Mouse (Mus musculus): ENCODE data around the gene Tacc2. TPM values are rescaled to one million over a fixed set of nuclear protein-coding genes. Genes with fewer than 3 reads are reported as not detected.

The Tacc2 gene
- polyA plus RNA-seq, 1 experiment from 2014 or later, result 19.8 TPM

- no peak for DNase-seq (ENCODE audit: low spot score)
- no peaks in the 10 kb centered on the region for H3K9me3 ChIP-seq (ENCODE audit: low read length)
- TF ChIP-seq CTCF (IDR thresholded peaks at IDR 0.05) (no peak), EP300 (IDR thresholded peaks at IDR 0.05) (no peak)
- H3K4me1 ChIP-seq (ENCODE audit: insufficient read depth, low read depth, low read length), result no peaks in the 10 kb centered on the region
- no peak overlapping the region for H3K4me3 ChIP-seq (ENCODE audit: low read depth, low read length)
- no peaks in the 10 kb centered on the region for H3K27me3 ChIP-seq (replicated peaks; ENCODE audit: insufficient read depth, low read length)
- WGBS, result 71% methylated on average over 4 of the region's 4 CpGs
- no peak overlapping the region for H3K4me2 ChIP-seq (replicated peaks; ENCODE audit: low read depth, low read length)
- ATAC-seq, result no peak
- no peaks in the 10 kb centered on the region for H3K36me3 ChIP-seq (ENCODE audit: insufficient read depth, low read length)
- H3K9ac ChIP-seq (replicated peaks; ENCODE audit: low read depth), result no peak overlapping the region
- no peak overlapping the region for H3K27ac ChIP-seq (ENCODE audit: low read length)
Measured at GRCm38 (mm10) chr7:130622359-130622758, 45.1 kb downstream of the Tacc2 start.

DNA sequence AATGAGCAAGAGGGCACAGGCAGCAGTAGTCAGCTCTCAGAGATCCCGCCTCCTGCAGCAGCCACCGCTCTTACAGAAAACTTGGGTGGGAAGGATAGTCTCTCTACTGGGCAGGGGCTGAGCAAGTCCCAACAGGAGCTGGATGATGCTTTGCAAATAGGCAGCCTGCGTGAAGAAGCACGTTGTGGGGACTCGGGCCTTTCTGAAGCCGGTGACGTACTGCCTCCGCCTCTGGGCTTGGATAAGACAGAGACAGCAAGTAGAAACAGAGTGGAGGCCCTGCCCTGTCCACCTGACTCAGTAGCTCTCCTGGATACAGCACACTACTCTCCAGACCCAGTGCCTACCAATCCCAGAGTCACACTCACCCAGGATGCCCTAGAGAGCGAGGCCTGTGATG, 47.1 kb downstream of the Tacc2 start:
- no peaks in the 10 kb centered on the region for H3K9me3 ChIP-seq (ENCODE audit: low read length)
- no peaks in the 10 kb centered on the region for H3K36me3 ChIP-seq (ENCODE audit: insufficient read depth, low read length)
- TF ChIP-seq CTCF (IDR thresholded peaks at IDR 0.05) (no peak), EP300 (IDR thresholded peaks at IDR 0.05) (no peak)
- 92% methylated on average over 9 of the region's 9 CpGs for WGBS
- no peaks in the 10 kb centered on the region for H3K27me3 ChIP-seq (replicated peaks; ENCODE audit: insufficient read depth, low read length)
- no peak overlapping the region for H3K4me3 ChIP-seq (ENCODE audit: low read depth, low read length)
- no peak for ATAC-seq
- no peak overlapping the region for H3K9ac ChIP-seq (replicated peaks; ENCODE audit: low read depth)
- no peak overlapping the region for H3K4me2 ChIP-seq (replicated peaks; ENCODE audit: low read depth, low read length)
- H3K4me1 ChIP-seq (ENCODE audit: insufficient read depth, low read depth, low read length), result no peaks in the 10 kb centered on the region
- H3K27ac ChIP-seq (ENCODE audit: low read length), result no peak overlapping the region
- no peak for DNase-seq (ENCODE audit: low spot score)

DNA sequence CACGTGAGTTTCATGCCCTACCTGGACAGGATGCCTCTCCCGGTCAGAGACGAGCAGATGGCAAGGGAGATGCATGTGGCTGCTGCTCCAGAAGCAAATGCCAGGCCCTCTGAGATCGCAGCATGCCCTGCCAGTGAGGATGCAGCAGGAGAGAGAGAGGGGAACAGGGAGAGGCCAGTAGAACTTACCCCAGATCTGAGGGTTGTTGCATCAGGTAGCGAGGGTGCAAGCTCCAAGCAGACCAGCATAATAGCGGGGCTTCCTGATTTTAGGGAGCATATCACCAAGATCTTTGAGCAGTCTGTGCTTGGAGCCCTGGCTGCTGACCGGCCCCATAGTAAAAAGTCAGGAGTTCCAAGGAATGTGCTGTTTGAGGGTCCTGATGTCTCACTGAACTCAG, 48.1 kb downstream of the Tacc2 start:
- no peak for DNase-seq (ENCODE audit: low spot score)
- no peak for ATAC-seq
- Histone ChIP-seq H3K4me1 (ENCODE audit: insufficient read depth, low read depth, low read length) (no peaks in the 10 kb centered on the region), H3K9ac (replicated peaks; ENCODE audit: low read depth) (no peak overlapping the region), H3K9me3 (ENCODE audit: low read length) (no peaks in the 10 kb centered on the region), H3K36me3 (ENCODE audit: insufficient read depth, low read length) (no peaks in the 10 kb centered on the region), H3K4me2 (replicated peaks; ENCODE audit: low read depth, low read length) (no peak overlapping the region), H3K27me3 (replicated peaks; ENCODE audit: insufficient read depth, low read length) (no peaks in the 10 kb centered on the region), H3K27ac (ENCODE audit: low read length) (no peak overlapping the region), H3K4me3 (ENCODE audit: low read depth, low read length) (no peak overlapping the region)
- WGBS, result 82% methylated on average over 7 of the region's 7 CpGs
- TF ChIP-seq EP300 (IDR thresholded peaks at IDR 0.05), result no peak
- no peak for TF ChIP-seq CTCF (IDR thresholded peaks at IDR 0.05)

GRCm38 (mm10) chr7:130628601-130629000, 51.4 kb downstream of the Tacc2 start:
- Histone ChIP-seq H3K4me2 (replicated peaks; ENCODE audit: low read depth, low read length) (no peak overlapping the region), H3K27ac (ENCODE audit: low read length) (no peak overlapping the region), H3K4me1 (ENCODE audit: insufficient read depth, low read depth, low read length) (no peaks in the 10 kb centered on the region), H3K9me3 (ENCODE audit: low read length) (no peaks in the 10 kb centered on the region), H3K9ac (replicated peaks; ENCODE audit: low read depth) (no peak overlapping the region), H3K36me3 (ENCODE audit: insufficient read depth, low read length) (no peaks in the 10 kb centered on the region), H3K27me3 (replicated peaks; ENCODE audit: insufficient read depth, low read length) (no peaks in the 10 kb centered on the region), H3K4me3 (ENCODE audit: low read depth, low read length) (no peak overlapping the region)
- DNase-seq (ENCODE audit: low spot score), result no peak
- no peak for ATAC-seq
- no peak for TF ChIP-seq CTCF (IDR thresholded peaks at IDR 0.05)
- TF ChIP-seq EP300 (IDR thresholded peaks at IDR 0.05), result no peak
- WGBS, result 33% methylated on average over 1 of the region's 1 CpGs

DNA sequence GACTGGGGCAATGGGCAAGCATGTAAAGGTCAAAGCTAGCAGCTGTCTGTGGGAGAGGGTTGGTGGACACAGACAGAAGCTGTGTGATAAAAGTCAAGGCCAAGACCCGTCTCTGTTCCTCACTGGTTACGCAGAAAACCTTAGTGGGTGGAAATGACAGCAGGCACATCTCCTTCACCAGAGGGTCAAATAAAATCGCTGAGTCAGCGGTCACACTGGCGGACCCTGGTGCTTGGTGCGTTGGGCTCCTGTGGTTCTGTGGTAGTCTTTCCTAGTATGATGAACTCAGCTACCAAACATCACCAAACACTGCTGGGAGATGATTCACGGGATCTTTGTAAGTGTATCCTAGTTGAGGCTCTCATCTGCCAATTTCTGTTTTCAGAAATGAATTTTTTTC, 52.8 kb downstream of the Tacc2 start:
- no peak for TF ChIP-seq EP300 (IDR thresholded peaks at IDR 0.05)
- Histone ChIP-seq H3K27ac (ENCODE audit: low read length) (no peak overlapping the region), H3K36me3 (ENCODE audit: insufficient read depth, low read length) (no peaks in the 10 kb centered on the region), H3K9me3 (ENCODE audit: low read length) (no peaks in the 10 kb centered on the region), H3K4me3 (ENCODE audit: low read depth, low read length) (no peak overlapping the region), H3K9ac (replicated peaks; ENCODE audit: low read depth) (no peak overlapping the region), H3K4me2 (replicated peaks; ENCODE audit: low read depth, low read length) (no peak overlapping the region), H3K4me1 (ENCODE audit: insufficient read depth, low read depth, low read length) (no peaks in the 10 kb centered on the region), H3K27me3 (replicated peaks; ENCODE audit: insufficient read depth, low read length) (no peaks in the 10 kb centered on the region)
- ATAC-seq (no peak), DNase-seq (ENCODE audit: low spot score) (no peak)
- WGBS, result 86% methylated on average over 7 of the region's 7 CpGs

DNA sequence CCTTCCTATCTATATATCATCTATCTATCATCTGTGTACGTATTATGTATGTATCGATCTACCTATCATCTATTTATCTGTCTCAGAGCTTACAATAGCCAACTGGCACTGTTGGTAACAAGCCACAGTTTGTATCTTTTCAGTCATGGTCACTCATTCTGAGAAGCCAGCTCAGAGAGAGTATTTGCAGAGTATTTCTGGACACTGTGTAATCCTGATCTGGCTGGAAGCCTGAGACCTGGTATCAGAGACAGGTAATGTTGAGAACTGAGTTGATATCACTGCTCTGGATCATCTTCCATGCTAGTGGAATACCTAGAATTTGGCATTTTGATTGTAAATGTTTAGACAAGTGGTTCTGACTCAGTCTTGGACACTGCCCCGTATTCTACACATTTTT, 53.7 kb downstream of the Tacc2 start:
- DNase-seq (ENCODE audit: low spot score) (no peak), ATAC-seq (no peak)
- Histone ChIP-seq H3K9ac (replicated peaks; ENCODE audit: low read depth) (no peak overlapping the region), H3K4me3 (ENCODE audit: low read depth, low read length) (no peak overlapping the region), H3K27me3 (replicated peaks; ENCODE audit: insufficient read depth, low read length) (no peaks in the 10 kb centered on the region), H3K27ac (ENCODE audit: low read length) (no peak overlapping the region), H3K9me3 (ENCODE audit: low read length) (no peaks in the 10 kb centered on the region), H3K36me3 (ENCODE audit: insufficient read depth, low read length) (no peaks in the 10 kb centered on the region), H3K4me1 (ENCODE audit: insufficient read depth, low read depth, low read length) (no peaks in the 10 kb centered on the region), H3K4me2 (replicated peaks; ENCODE audit: low read depth, low read length) (no peak overlapping the region)
- no peak for TF ChIP-seq EP300 (IDR thresholded peaks at IDR 0.05)
- WGBS, result 89% methylated on average over 3 of the region's 3 CpGs
